Mouse (Mus musculus): ENCODE results near the gene Bcl11b.

The Bcl11b gene

GRCm38 (mm10) chr12:108003483-108003882 is at the start of gene Bcl11b:
Bcl11b (minus strand) TSS chr12:108003602.
- in situ Hi-C loops (cut with MboI, MseI): no loop called here

- in situ Hi-C loops (cut with MboI, MseI): no loop called here
Measured at GRCm38 (mm10) chr12:108050996-108051395, 47.6 kb upstream of the Bcl11b start.

GRCm38 (mm10) chr12:108049625-108050024 is 46.2 kb upstream of the Bcl11b start:
- in situ Hi-C loops (cut with MboI, MseI): loop anchor here (10.0 kb wide), 2 partner anchors 65 to 265 kb away; no protein-coding TSS in a partner anchor

- in situ Hi-C loops (cut with MboI, MseI): loop anchor here (10.0 kb wide), 2 partner anchors 73 to 273 kb away; no protein-coding TSS in a partner anchor
Measured at GRCm38 (mm10) chr12:108042239-108042571, 38.8 kb upstream of the Bcl11b start.

GRCm38 (mm10) chr12:108041571-108042238 is 38.3 kb upstream of the Bcl11b start:
- in situ Hi-C loops (cut with MboI, MseI): loop anchor here (10.0 kb wide), 2 partner anchors 73 to 273 kb away; no protein-coding TSS in a partner anchor

GRCm38 (mm10) chr12:108037446-108037845 is 34.0 kb upstream of the Bcl11b start:
- in situ Hi-C loops (cut with MboI, MseI): no loop called here

- in situ Hi-C loops (cut with MboI, MseI): no loop called here
Measured at GRCm38 (mm10) chr12:108035412-108036078, 32.1 kb upstream of the Bcl11b start.

GRCm38 (mm10) chr12:108022835-108023615 is 19.6 kb upstream of the Bcl11b start:
- in situ Hi-C loops (cut with MboI, MseI): no loop called here

GRCm38 (mm10) chr12:108012003-108012402 is 8.6 kb upstream of the Bcl11b start:
- in situ Hi-C loops (cut with MboI, MseI): no loop called here

- in situ Hi-C loops (cut with MboI, MseI): no loop called here
Measured at GRCm38 (mm10) chr12:108010346-108010745, 6.9 kb upstream of the Bcl11b start.

- in situ Hi-C loops (cut with MboI, MseI): no loop called here
Measured at GRCm38 (mm10) chr12:108009156-108009555, 5.8 kb upstream of the Bcl11b start.

- in situ Hi-C loops (cut with MboI, MseI): no loop called here
Measured at GRCm38 (mm10) chr12:108005816-108006626, 2.6 kb upstream of the Bcl11b start.

- in situ Hi-C loops (cut with MboI, MseI): no loop called here
Measured at GRCm38 (mm10) chr12:108005488-108005800, 2.0 kb upstream of the Bcl11b start.

GRCm38 (mm10) chr12:108004701-108005487 is 1.5 kb upstream of the Bcl11b start:
- in situ Hi-C loops (cut with MboI, MseI): no loop called here

- in situ Hi-C loops (cut with MboI, MseI): no loop called here
Measured at GRCm38 (mm10) chr12:108003928-108004327, 526 bp upstream of the Bcl11b start.

- in situ Hi-C loops (cut with MboI, MseI): no loop called here
Measured at GRCm38 (mm10) chr12:108002436-108003189, 789 bp downstream of the Bcl11b start.

GRCm38 (mm10) chr12:108001652-108002340 is 1.6 kb downstream of the Bcl11b start:
- in situ Hi-C loops (cut with MboI, MseI): no loop called here

- in situ Hi-C loops (cut with MboI, MseI): no loop called here
Measured at GRCm38 (mm10) chr12:108000715-108001080, 2.7 kb downstream of the Bcl11b start.

Measured in T-helper 1 cell (primary cell).